Mouse (Mus musculus) forebrain, embryonic 13.5 days (tissue): ENCODE data around the gene Hist1h2ah. TPM values are rescaled to one million over a fixed set of nuclear protein-coding genes. Genes with fewer than 3 reads are reported as not detected.
"Not testable (repeated sequence)": the region's sequence is repeated elsewhere in the genome, so short reads cannot be mapped to it uniquely, and the experiment has no call there.

Experiments
- ATAC-seq: fragments of 200-750 bp; cut with Nextera tagmentation; 2 replicates; pipeline ENCODE4 v1.8.0; 2017
- H3K27ac ChIP-seq: fragments of 300-500 bp; sonication (generic); 2 replicates; pipeline ENCODE4 v1.5.1; 2015; ENCODE audit warnings: inconsistent platforms, mild to moderate bottlenecking, moderate library complexity
- H3K27me3 ChIP-seq: fragments of 300-500 bp; sonication (generic); 2 replicates; pipeline ENCODE4 v1.6.1; 2015; ENCODE audit warnings: mild to moderate bottlenecking, inconsistent platforms
- H3K36me3 ChIP-seq: fragments of 300-500 bp; sonication (generic); 2 replicates; pipeline ENCODE4 v1.6.1; 2015; ENCODE audit warnings: mild to moderate bottlenecking, inconsistent platforms; ENCODE audit not compliant: poor library complexity, severe bottlenecking
- H3K4me1 ChIP-seq: fragments of 300-500 bp; sonication (generic); 2 replicates; pipeline ENCODE4 v1.6.1; 2015; ENCODE audit warnings: inconsistent platforms
- H3K4me2 ChIP-seq: fragments of 300-500 bp; sonication (generic); 2 replicates; pipeline ENCODE4 v1.6.1; 2015; ENCODE audit warnings: inconsistent platforms, mild to moderate bottlenecking, moderate library complexity
- H3K4me3 ChIP-seq: fragments of 300-500 bp; sonication (generic); 2 replicates; pipeline ENCODE4 v1.5.1; 2015; ENCODE audit warnings: mild to moderate bottlenecking, inconsistent platforms
- H3K9ac ChIP-seq: fragments of 300-500 bp; sonication (generic); 2 replicates; pipeline ENCODE4 v1.6.1; 2015; ENCODE audit warnings: mild to moderate bottlenecking, inconsistent platforms
- H3K9me3 ChIP-seq: fragments of 300-500 bp; sonication (generic); replicated peaks from 2 replicates; pipeline ENCODE4 v1.6.1; 2016; ENCODE audit warnings: inconsistent platforms
- WGBS: fragments of 180-500 bp; shearing (Covaris S2); methylation state at CpG from one replicate; pipeline ENCODE4 v1.1.7; 2015; 5-methylcytosine and 5-hydroxymethylcytosine counted together
- polyA plus RNA-seq: library from polyadenylated mRNA; unstranded; fragments of >200 nt; fragmentation: Nextera tagmentation; extraction: Ambion mirVana; gene quantifications from 2 replicates; pipeline ENCODE4 v1.2.1, GENCODE M21; 2015

Gene Hist1h2ah
- polyA plus RNA-seq: 2.8 and 10.7 TPM in 2 replicates

- 0% methylated on average over 25 of the region's 69 CpGs for WGBS
- Histone ChIP-seq H3K9ac (peak within 1 kb of the TSS; percentile 71), H3K4me3 (peak within 1 kb of the TSS; percentile 44), H3K4me2 (peak within 1 kb of the TSS; percentile 79), H3K4me1 (peaks cover 28% of the 10 kb centered on the region), H3K27ac (peak within 1 kb of the TSS; percentile 89)
- not testable (repeated sequence) for H3K27me3 ChIP-seq, H3K9me3 ChIP-seq, H3K36me3 ChIP-seq
- ATAC-seq: peak; percentile 98
Measured at GRCm38 (mm10) chr13:22035267-22036148, at the start of gene Hist1h2ah, which contains the start of gene Hist1h2bk. Hist1h2ah (minus strand) TSS chr13:22035568. Hist1h2bk (plus strand) TSS chr13:22035870.

- not testable (repeated sequence) for H3K4me1 ChIP-seq, ATAC-seq, H3K9ac ChIP-seq, H3K4me2 ChIP-seq, H3K27me3 ChIP-seq, H3K9me3 ChIP-seq, H3K27ac ChIP-seq, H3K4me3 ChIP-seq, H3K36me3 ChIP-seq
- 73% methylated on average over 1 of the region's 1 CpGs for WGBS
Measured at GRCm38 (mm10) chr13:22084140-22084539, 48.8 kb upstream of the Hist1h2ah start, which contains the start of gene Vmn1r188. Vmn1r188 (plus strand) TSS chr13:22084440.

- Histone ChIP-seq H3K9me3 (no peaks in the 10 kb centered on the region), H3K36me3 (no peaks in the 10 kb centered on the region), H3K9ac (no peak overlapping the region), H3K4me2 (no peak overlapping the region), H3K4me3 (no peak overlapping the region), H3K4me1 (no peaks in the 10 kb centered on the region), H3K27ac (no peak overlapping the region), H3K27me3 (no peaks in the 10 kb centered on the region)
- 72% methylated on average over 1 of the region's 1 CpGs for WGBS
- no peak for ATAC-seq
Measured at GRCm38 (mm10) chr13:22063468-22063867, 28.1 kb upstream of the Hist1h2ah start.

GRCm38 (mm10) chr13:22061422-22061821, 26.1 kb upstream of the Hist1h2ah start:
- no peak for ATAC-seq

DNA sequence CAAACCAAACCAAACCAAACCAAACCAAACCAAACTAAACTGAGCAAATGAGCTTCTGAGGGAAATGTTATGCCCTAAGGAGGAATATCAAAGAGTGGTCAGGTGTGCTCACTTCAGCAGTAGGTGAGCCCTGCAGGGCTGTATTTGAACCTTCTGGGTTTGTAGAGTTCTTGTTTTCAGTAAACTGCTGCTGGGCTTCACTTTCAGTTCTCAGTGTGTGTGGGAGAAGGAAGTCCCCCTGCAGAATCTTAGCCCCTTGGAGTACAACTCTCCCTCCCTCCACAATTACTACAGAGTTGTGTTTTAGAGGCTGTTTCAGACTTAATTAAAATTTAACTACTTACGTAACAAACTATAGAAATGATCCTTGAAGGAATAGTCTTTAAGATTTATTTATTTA, 18.4 kb upstream of the Hist1h2ah start:
- Histone ChIP-seq H3K9ac (no peak overlapping the region), H3K27ac (no peak overlapping the region), H3K4me1 (0 out of 2 replicates have a peak, but pooled peaks cover 4% of the 10 kb centered on the region), H3K4me2 (no peak overlapping the region), H3K27me3 (no peaks in the 10 kb centered on the region), H3K9me3 (no peaks in the 10 kb centered on the region), H3K4me3 (no peak overlapping the region), H3K36me3 (no peaks in the 10 kb centered on the region)
- no peak for ATAC-seq
- 95% methylated on average over 1 of the region's 1 CpGs for WGBS

More at GRCm38 (mm10) chr13:22061422-22061821, 26.1 kb upstream of the Hist1h2ah start:
- H3K4me2 ChIP-seq: no peak overlapping the region
- no peaks in the 10 kb centered on the region for H3K36me3 ChIP-seq
- no peak overlapping the region for H3K4me3 ChIP-seq
- 90% methylated on average over 1 of the region's 1 CpGs for whole genome bisulfite sequencing
- no peaks in the 10 kb centered on the region for H3K9me3 ChIP-seq
- H3K9ac ChIP-seq: no peak overlapping the region
- H3K27me3 ChIP-seq: no peaks in the 10 kb centered on the region
- H3K27ac ChIP-seq: no peak overlapping the region
- H3K4me1 ChIP-seq: no peaks in the 10 kb centered on the region

- Histone ChIP-seq H3K27me3 (no peaks in the 10 kb centered on the region), H3K27ac (peak overlapping the region; percentile 84; the same call in 1 of the 2 replicates), H3K9ac (peak overlapping the region; percentile 66), H3K4me3 (peak overlapping the region; percentile 52), H3K9me3 (no peaks in the 10 kb centered on the region), H3K4me1 (0 out of 2 replicates have a peak, but pooled peaks cover 4% of the 10 kb centered on the region), H3K36me3 (no peaks in the 10 kb centered on the region), H3K4me2 (peak overlapping the region; percentile 64)
- 14% methylated on average over 5 of the region's 5 CpGs for WGBS
- peak; percentile 46; the same call in 1 of the 2 replicates for ATAC-seq
Measured at GRCm38 (mm10) chr13:22051523-22051859, 16.1 kb upstream of the Hist1h2ah start.

GRCm38 (mm10) chr13:22050591-22051522, 15.5 kb upstream of the Hist1h2ah start:
- Histone ChIP-seq H3K27ac (peak overlapping the region; percentile 84), H3K9ac (peak overlapping the region; percentile 66), H3K36me3 (no peaks in the 10 kb centered on the region), H3K4me1 (0 out of 2 replicates have a peak, but pooled peaks cover 4% of the 10 kb centered on the region), H3K27me3 (no peaks in the 10 kb centered on the region), H3K9me3 (no peaks in the 10 kb centered on the region), H3K4me2 (peak overlapping the region; percentile 64), H3K4me3 (peak overlapping the region; percentile 52)
- peak; percentile 95 for ATAC-seq
- WGBS: under 1% methylated on average over 52 of the region's 52 CpGs

DNA sequence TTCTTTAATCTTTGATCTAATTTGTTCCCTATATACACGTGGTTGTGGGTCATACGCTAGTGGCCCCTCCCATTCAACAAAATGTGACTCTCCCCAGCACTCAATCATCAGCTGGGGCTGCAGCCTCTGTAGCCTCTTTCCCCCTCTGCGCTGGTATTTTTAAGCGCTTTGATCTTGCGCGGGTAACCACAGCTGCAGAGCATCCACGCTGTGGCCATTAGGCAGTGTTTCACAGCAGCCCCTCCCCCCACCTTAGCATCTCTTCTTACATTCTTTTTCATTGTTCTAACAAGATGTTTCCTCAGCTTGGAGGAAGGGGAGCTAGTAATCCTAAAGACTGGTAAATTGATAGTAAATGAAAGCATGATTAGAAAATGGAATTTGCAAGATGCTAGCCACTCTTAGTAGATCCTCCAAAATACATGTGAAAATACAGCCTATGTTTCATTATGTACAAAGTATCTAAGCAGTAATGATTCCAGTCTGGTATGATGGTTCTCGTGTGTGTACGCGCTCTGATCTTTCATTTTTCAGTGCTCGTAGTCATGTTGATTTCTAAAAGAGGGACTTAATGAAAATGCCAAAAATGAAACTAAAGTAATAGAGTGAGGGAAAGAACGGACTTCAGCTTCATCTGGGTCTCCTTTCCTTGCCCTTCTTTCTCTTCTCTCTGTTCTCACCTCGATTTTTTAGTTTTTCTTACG, 14.5 kb upstream of the Hist1h2ah start:
- Histone ChIP-seq H3K9me3 (no peaks in the 10 kb centered on the region), H3K27me3 (no peaks in the 10 kb centered on the region), H3K4me1 (0 out of 2 replicates have a peak, but pooled peaks cover 4% of the 10 kb centered on the region), H3K4me2 (peak overlapping the region; percentile 64), H3K4me3 (peak overlapping the region; percentile 52), H3K36me3 (no peaks in the 10 kb centered on the region), H3K27ac (peak overlapping the region; percentile 84), H3K9ac (peak overlapping the region; percentile 56; the same call in 1 of the 2 replicates)
- peak; percentile 37 for ATAC-seq
- 2% methylated on average over 14 of the region's 14 CpGs for WGBS

DNA sequence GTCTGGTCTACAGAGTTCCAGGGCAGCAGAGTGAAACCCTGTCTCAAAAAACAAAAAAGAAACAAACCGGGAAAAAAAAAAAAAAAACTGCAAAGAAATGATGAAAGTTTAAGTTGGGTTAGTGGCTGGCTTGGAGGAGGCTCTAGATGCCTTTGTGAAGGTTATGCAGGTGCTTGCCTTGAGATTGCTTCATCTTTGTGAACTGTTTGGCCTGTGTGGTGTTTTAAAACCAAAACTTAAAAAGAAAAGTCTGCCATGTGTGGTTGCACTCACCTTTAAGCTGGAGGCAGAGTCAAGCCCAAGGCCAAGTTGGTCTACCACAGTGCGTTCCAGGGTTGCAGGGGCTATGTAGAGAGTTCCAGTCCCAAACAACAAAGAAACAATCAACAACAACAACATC, 13.7 kb upstream of the Hist1h2ah start:
- no peak overlapping the region for H3K4me3 ChIP-seq
- H3K4me1 ChIP-seq: peaks cover 7% of the 10 kb centered on the region
- H3K36me3 ChIP-seq: no peaks in the 10 kb centered on the region
- WGBS: 78% methylated on average over 2 of the region's 2 CpGs
- H3K27me3 ChIP-seq: no peaks in the 10 kb centered on the region
- ATAC-seq: no peak
- no peak overlapping the region for H3K9ac ChIP-seq
- no peak overlapping the region for H3K27ac ChIP-seq
- no peak overlapping the region for H3K4me2 ChIP-seq
- no peaks in the 10 kb centered on the region for H3K9me3 ChIP-seq

DNA sequence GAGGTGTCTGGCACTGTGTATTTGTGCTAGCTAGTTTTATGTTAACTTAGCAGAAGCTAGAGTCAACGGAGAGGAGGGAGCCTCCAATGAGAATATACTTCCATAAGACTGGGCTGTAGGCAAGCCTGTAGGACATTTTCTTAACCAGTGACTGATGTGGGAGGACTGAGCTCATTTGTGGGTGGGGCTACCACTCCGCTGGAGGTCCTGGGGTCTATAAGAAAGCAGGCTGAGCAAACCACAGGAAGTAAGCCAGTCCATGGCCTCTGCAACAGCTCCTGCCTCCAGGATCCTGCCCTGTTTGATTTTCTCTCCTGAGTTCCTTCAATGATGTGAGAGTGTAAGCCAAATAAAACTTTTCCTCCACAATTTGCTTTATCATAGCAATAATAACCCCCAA, 9.9 kb upstream of the Hist1h2ah start:
- no peaks in the 10 kb centered on the region for H3K9me3 ChIP-seq
- H3K36me3 ChIP-seq: no peaks in the 10 kb centered on the region
- H3K27ac ChIP-seq: no peak overlapping the region
- H3K4me3 ChIP-seq: no peak overlapping the region
- WGBS: 81% methylated on average over 2 of the region's 2 CpGs
- H3K9ac ChIP-seq: no peak overlapping the region
- H3K4me2 ChIP-seq: no peak overlapping the region
- ATAC-seq: no peak
- peaks cover 25% of the 10 kb centered on the region for H3K4me1 ChIP-seq
- no peaks in the 10 kb centered on the region for H3K27me3 ChIP-seq

- Histone ChIP-seq H3K27me3 (no peaks in the 10 kb centered on the region), H3K4me1 (peaks cover 28% of the 10 kb centered on the region), H3K36me3 (no peaks in the 10 kb centered on the region), H3K4me3 (peak overlapping the region; percentile 43), H3K4me2 (peak overlapping the region; percentile 65), H3K9ac (no peak overlapping the region), H3K9me3 (no peaks in the 10 kb centered on the region), H3K27ac (no peak overlapping the region)
- no peak for ATAC-seq
- WGBS: 85% methylated on average over 6 of the region's 6 CpGs
Measured at GRCm38 (mm10) chr13:22044432-22045155, 9.2 kb upstream of the Hist1h2ah start.
